Comparison of ENCODE assay signal across 8 mouse cellular contexts in the genomic region with DNA sequence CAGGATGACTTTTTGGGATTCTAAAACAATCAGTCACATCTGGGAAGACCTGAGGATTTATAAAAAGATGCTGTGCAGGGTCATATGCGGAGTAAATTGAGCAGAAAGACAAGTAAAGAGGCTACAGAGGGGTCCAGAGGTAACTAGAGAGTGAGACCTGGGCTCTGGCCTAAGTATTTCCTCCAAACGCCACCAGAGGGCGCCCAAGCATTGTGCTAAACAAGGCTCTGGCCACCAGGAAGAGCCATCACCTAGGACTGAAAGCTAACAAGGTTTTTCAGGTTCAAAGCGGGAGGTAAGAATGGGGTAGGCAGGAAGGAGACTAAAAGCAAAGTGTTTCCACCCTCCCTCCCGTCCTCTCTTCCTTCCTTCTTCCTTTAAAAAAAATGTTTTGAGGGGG. TPM values are rescaled to one million over a fixed set of nuclear protein-coding genes. Genes with fewer than 3 reads are reported as not detected.
DNase-seq lines count a peak whose midpoint lies in the region; ATAC-seq and TF ChIP-seq lines count a peak whose summit lies in the region.

No protein-coding gene starts in this region.

- no peak overlapping the region for H3K4me2 ChIP-seq in lung, postnatal 0 days (replicated peaks; ENCODE audit: low read depth, low read length)

- TF ChIP-seq POLR2A in brain, embryonic 14.5 days (IDR thresholded peaks at IDR 0.05; ENCODE audit: borderline replicate concordance, extremely low read depth, insufficient read depth, insufficient read length, poor library complexity, severe bottlenecking) = no peak

- ATAC-seq in erythroblast, adult 5-6 weeks (replicated peaks; ENCODE audit: low FRiP score, poor library complexity, severe bottlenecking) = peak; percentile 86
- ATAC-seq in lung, postnatal 0 days = peak; percentile 70

- in situ Hi-C loops in ES-E14 (cut with MboI; ENCODE audit: low sequenced_read_pairs in 2 of 2, unreplicated experiment in 2 of 2) = no loop called here

- H3K9me3 ChIP-seq in ES-E14 (ENCODE audit: control insufficient read depth, insufficient read depth, low read depth, low read length) = no peaks in the 10 kb centered on the region
- no peaks in the 10 kb centered on the region for H3K9me3 ChIP-seq in lung, postnatal 0 days (ENCODE audit: low read length)

- peaks cover 0 to 11% of the 10 kb centered on the region in 2 experiments; a peak in 1 of 4 replicates for H3K4me1 ChIP-seq in ES-E14 (ENCODE audit: control insufficient read depth in 2 of 2, insufficient read depth in 2 of 2, low read length in 2 of 2, poor library complexity in 1 of 2)
- no peaks in the 10 kb centered on the region for H3K4me1 ChIP-seq in lung, postnatal 0 days (ENCODE audit: insufficient read depth, low read depth, low read length)

- H3K9ac ChIP-seq in ES-E14 (ENCODE audit: insufficient read depth, low read depth, low read length, poor library complexity, severe bottlenecking) = no peak overlapping the region
- no peak overlapping the region for H3K9ac ChIP-seq in lung, postnatal 0 days (replicated peaks; ENCODE audit: low read depth)

- 3% methylated on average over 5 of the region's 5 CpGs for WGBS in lung, postnatal 0 days

- no peak for TF ChIP-seq EP300 in lung, postnatal 0 days (IDR thresholded peaks at IDR 0.05)

- no peaks in the 10 kb centered on the region for H3K36me3 ChIP-seq in ES-E14 (ENCODE audit: control insufficient read depth, insufficient read depth, low read length, poor library complexity, severe bottlenecking)
- no peaks in the 10 kb centered on the region for H3K36me3 ChIP-seq in lung, postnatal 0 days (ENCODE audit: insufficient read depth, low read length)

- H3K27ac ChIP-seq in ES-E14 (ENCODE audit: insufficient read depth, low read depth, low read length, poor library complexity, severe bottlenecking) = peak overlapping the region; percentile 36; the same call in 1 of the 2 replicates
- no peak overlapping the region for H3K27ac ChIP-seq in lung, postnatal 0 days (ENCODE audit: low read length)

- no peak overlapping the region for H3K4me3 ChIP-seq in ES-E14 (ENCODE audit: insufficient read depth in 1 of 2, low read depth in 1 of 2, low read length in 2 of 2, poor library complexity in 1 of 2, severe bottlenecking in 1 of 2)
- no peak overlapping the region for H3K4me3 ChIP-seq in lung, postnatal 0 days (ENCODE audit: low read depth, low read length)

- peak; percentile 90 for DNase-seq in ES-E14 (ENCODE audit: low read depth, low spot score)
- peak; percentile 87 for DNase-seq in brain, embryonic 14.5 days (ENCODE audit: low read depth)
- DNase-seq in heart, postnatal 10 days = peak; percentile 84 to 89
- DNase-seq in kidney, postnatal 14 days = peak; percentile 82
- DNase-seq in lung, postnatal 0 days (ENCODE audit: low spot score) = peak; percentile 84
- peak; percentile 81 for DNase-seq in ovary, postnatal 36 days (ENCODE audit: low spot score)
- DNase-seq in thymus, postnatal 25 days = peak; percentile 87

- intact Hi-C loops in heart, postnatal 10 days (cut with DNase I) = loop anchor here (2.0 kb wide), 2 partner anchors 43 to 97 kb away; no protein-coding TSS in a partner anchor

- H3K27me3 ChIP-seq in lung, postnatal 0 days (replicated peaks; ENCODE audit: insufficient read depth, low read length) = no peaks in the 10 kb centered on the region

- TF ChIP-seq CTCF in brain, embryonic 14.5 days (IDR thresholded peaks at IDR 0.05; ENCODE audit: borderline replicate concordance, extremely low read depth, insufficient read depth, insufficient read length) = peak; percentile 98
- peak; percentile 95 for TF ChIP-seq CTCF in lung, postnatal 0 days (IDR thresholded peaks at IDR 0.05)

TF ChIP-seq in ES-E14, 5 proteins besides CTCF, POLR2A, EP300 and RAD21:
- TF ChIP-seq CHD2 (IDR thresholded peaks at IDR 0.05; ENCODE audit: low read depth, low read length) (no peak), HCFC1 (IDR thresholded peaks at IDR 0.05; ENCODE audit: borderline replicate concordance, insufficient read depth, low read length) (no peak), ZNF384 (IDR thresholded peaks at IDR 0.05; ENCODE audit: low read depth, low read length) (no peak), ZC3H11A (IDR thresholded peaks at IDR 0.05; ENCODE audit: borderline replicate concordance, low read depth, low read length) (peak; percentile 91), MAFK (IDR thresholded peaks at IDR 0.05; ENCODE audit: insufficient read depth, low read depth, low read length) (no peak)

RNA-seq across cellular contexts. Expression of gene Spock2, which starts 42.1 kb away (rescaled TPM):
- total RNA-seq in ES-E14 (2012; rRNA removed) = 4.1 and 6.7 TPM in 2 replicates
- polyA plus RNA-seq in brain, embryonic 14.5 days (2012; rRNA removed) = 87.8 and 159 TPM in 2 replicates
- not detected in 2 replicates for total RNA-seq in erythroblast, adult 5-6 weeks (2015; ENCODE audit: low replicate concordance)
- not detected in 2 replicates for total RNA-seq in erythroblast, adult 5-6 weeks (2017; ENCODE audit: low replicate concordance)
- 10 to 100 TPM in 1 of 2 experiments, 1 to 10 TPM in 1; 8.8 to 11.0 TPM for total RNA-seq in heart, postnatal 10 days (2021)
- polyA plus RNA-seq in lung, postnatal 0 days (2015; fragmentation: Nextera tagmentation; extraction: Ambion mirVana) = 42.8 and 45.6 TPM in 2 replicates
